Comparison of ENCODE assay signal across 20 mouse cellular contexts in the genomic region with DNA sequence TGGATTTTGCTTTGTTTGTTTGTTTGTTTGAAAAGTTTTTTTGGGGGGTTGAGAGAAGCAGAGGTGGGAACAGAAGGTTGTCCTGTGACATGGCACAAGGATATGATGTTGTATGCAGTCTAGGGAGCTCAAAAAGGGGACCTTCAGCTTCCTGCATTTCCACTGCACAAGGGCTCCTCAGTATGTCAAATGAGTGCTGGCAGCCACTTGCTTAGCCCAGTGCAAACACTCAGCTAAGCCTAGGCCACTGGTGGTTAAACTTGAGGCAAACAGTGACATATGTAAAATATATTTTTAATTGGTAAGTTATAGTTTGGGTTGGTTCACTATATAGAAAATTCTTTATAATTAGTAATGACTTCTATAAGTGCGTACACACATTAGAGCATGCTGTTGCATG. TPM values are rescaled to one million over a fixed set of nuclear protein-coding genes. Genes with fewer than 3 reads are reported as not detected.
"Had no signal": no experiment of that assay in that cellular context is flagged by ENCODE, and none has a peak within 500 bp of the region (broad histone marks: within the 10 kb centered on the region; RNA-seq: fewer than 3 reads in every experiment).

No protein-coding gene starts in this region.

- H3K27ac ChIP-seq: neural tube, embryonic 15.5 days; stomach, embryonic 15.5 days; stomach, postnatal 0 days had no signal

- DNase-seq: retina, postnatal 1 day; right cerebral cortex, adult 18-20 months; right cerebral cortex, postnatal 14 days; right cerebral cortex, postnatal 25 days; right cerebral cortex, postnatal 4 days; spleen, adult 18-20 months; thymus, adult 18-20 months; thymus, adult 2 months; thymus, postnatal 14 days; thymus, postnatal 25 days; thymus, postnatal 36 days; thymus, postnatal 4 days had no signal

- H3K9me3 ChIP-seq: neural tube, embryonic 15.5 days; stomach, embryonic 15.5 days had no signal

- H3K4me3 ChIP-seq: neural tube, embryonic 15.5 days; stomach, embryonic 15.5 days had no signal

- H3K4me2 ChIP-seq: neural tube, embryonic 15.5 days; stomach, embryonic 15.5 days had no signal

- H3K36me3 ChIP-seq: neural tube, embryonic 15.5 days; stomach, embryonic 15.5 days had no signal

- H3K27me3 ChIP-seq: neural tube, embryonic 15.5 days; stomach, embryonic 15.5 days had no signal

- H3K9ac ChIP-seq: neural tube, embryonic 15.5 days; stomach, embryonic 15.5 days had no signal

- H3K4me1 ChIP-seq: neural tube, embryonic 15.5 days; stomach, embryonic 15.5 days had no signal

RNA-seq across cellular contexts. Expression of a gene that starts 2.8 kb away (rescaled TPM):
- polyA plus RNA-seq: neural tube, embryonic 14.5 days; neural tube, embryonic 15.5 days; stomach, embryonic 14.5 days; stomach, embryonic 16.5 days; stomach, postnatal 0 days; testis, adult 2 months; thymus, adult 2 months; urinary bladder, adult 2 months had no signal
